Mouse (Mus musculus): Measurements from ENCODE around the gene Dnm1. TPM values are rescaled to one million over a fixed set of nuclear protein-coding genes. Genes with fewer than 3 reads are reported as not detected.
"Not testable (repeated sequence)": the region's sequence is repeated elsewhere in the genome, so short reads cannot be mapped to it uniquely, and the experiment has no call there.

The Dnm1 gene
- polyA plus RNA-seq, 1 experiment from 2014 or later = 2.4 TPM

GRCm38 (mm10) chr2:32381141-32381774, 28.1 kb upstream of the Dnm1 start:
- H3K36me3 ChIP-seq = peaks cover 35% of the 10 kb centered on the region
- WGBS (ENCODE audit: insufficient replicate concordance) = 2% methylated on average over 27 of the region's 27 CpGs
- ATAC-seq = peak; percentile 37

GRCm38 (mm10) chr2:32380001-32380500, 26.9 kb upstream of the Dnm1 start:
- H3K4me3 ChIP-seq = no peak overlapping the region
- H3K27ac ChIP-seq = no peak overlapping the region
- no peak for ATAC-seq
- peaks cover 47% of the 10 kb centered on the region for H3K36me3 ChIP-seq
- no peaks in the 10 kb centered on the region for H3K9me3 ChIP-seq (replicated peaks)
- peak overlapping the region; percentile 20; the same call in 1 of the 2 replicates for H3K9ac ChIP-seq
- peak overlapping the region; percentile 89 for H3K4me2 ChIP-seq
- WGBS (ENCODE audit: insufficient replicate concordance) = 82% methylated on average over 7 of the region's 7 CpGs
- peaks cover 26% of the 10 kb centered on the region for H3K4me1 ChIP-seq
- H3K27me3 ChIP-seq (replicated peaks) = peaks cover 35% of the 10 kb centered on the region

More at GRCm38 (mm10) chr2:32381141-32381774, 28.1 kb upstream of the Dnm1 start:
- peak overlapping the region; percentile 89 for H3K4me2 ChIP-seq
- H3K4me1 ChIP-seq = peaks cover 26% of the 10 kb centered on the region
- H3K27me3 ChIP-seq (replicated peaks) = peaks cover 46% of the 10 kb centered on the region
- H3K4me3 ChIP-seq = peak overlapping the region; percentile 68
- H3K9me3 ChIP-seq (replicated peaks) = no peaks in the 10 kb centered on the region
- peak overlapping the region; percentile 69 for H3K27ac ChIP-seq
- peak overlapping the region; percentile 80 for H3K9ac ChIP-seq

- no peak overlapping the region for H3K4me2 ChIP-seq
- H3K27ac ChIP-seq = no peak overlapping the region
- H3K36me3 ChIP-seq = peaks cover 77% of the 10 kb centered on the region
- WGBS (ENCODE audit: insufficient replicate concordance) = 84% methylated on average over 10 of the region's 10 CpGs
- no peak overlapping the region for H3K4me3 ChIP-seq
- H3K27me3 ChIP-seq (replicated peaks) = peaks cover 6% of the 10 kb centered on the region; the same call in 1 of the 2 replicates
- H3K9me3 ChIP-seq (replicated peaks) = no peaks in the 10 kb centered on the region
- no peak overlapping the region for H3K9ac ChIP-seq
- no peak for ATAC-seq
- H3K4me1 ChIP-seq = peaks cover 19% of the 10 kb centered on the region
Observed at GRCm38 (mm10) chr2:32376963-32377362, 23.8 kb upstream of the Dnm1 start.

GRCm38 (mm10) chr2:32375317-32375940, 22.3 kb upstream of the Dnm1 start:
- Histone ChIP-seq H3K36me3 (peaks cover 92% of the 10 kb centered on the region), H3K9ac (no peak overlapping the region), H3K27me3 (replicated peaks) (peaks cover 5% of the 10 kb centered on the region; the same call in 1 of the 2 replicates), H3K9me3 (replicated peaks) (no peaks in the 10 kb centered on the region), H3K27ac (no peak overlapping the region), H3K4me2 (no peak overlapping the region), H3K4me1 (peaks cover 5% of the 10 kb centered on the region), H3K4me3 (no peak overlapping the region)
- ATAC-seq = no peak
- 83% methylated on average over 13 of the region's 13 CpGs for WGBS (ENCODE audit: insufficient replicate concordance)

- Histone ChIP-seq H3K27me3 (replicated peaks) (no peaks in the 10 kb centered on the region), H3K9ac (no peak overlapping the region), H3K4me2 (no peak overlapping the region), H3K27ac (no peak overlapping the region), H3K4me1 (no peaks in the 10 kb centered on the region), H3K36me3 (peaks cover 99% of the 10 kb centered on the region), H3K4me3 (no peak overlapping the region), H3K9me3 (replicated peaks) (no peaks in the 10 kb centered on the region)
- WGBS (ENCODE audit: insufficient replicate concordance) = 86% methylated on average over 10 of the region's 10 CpGs
- ATAC-seq = no peak
Observed at GRCm38 (mm10) chr2:32374191-32374590, 21.1 kb upstream of the Dnm1 start.

- Histone ChIP-seq H3K9ac (no peak overlapping the region), H3K4me1 (peaks cover 20% of the 10 kb centered on the region), H3K9me3 (replicated peaks) (no peaks in the 10 kb centered on the region), H3K4me3 (no peak overlapping the region), H3K27me3 (replicated peaks) (no peaks in the 10 kb centered on the region), H3K36me3 (peaks cover 79% of the 10 kb centered on the region), H3K27ac (no peak overlapping the region), H3K4me2 (no peak overlapping the region)
- ATAC-seq = no peak
- WGBS (ENCODE audit: insufficient replicate concordance) = 82% methylated on average over 5 of the region's 5 CpGs
Observed at GRCm38 (mm10) chr2:32367315-32367714, 14.2 kb upstream of the Dnm1 start.

- H3K4me2 ChIP-seq = peak overlapping the region; percentile 93
- no peaks in the 10 kb centered on the region for H3K9me3 ChIP-seq (replicated peaks)
- H3K27me3 ChIP-seq (replicated peaks) = no peaks in the 10 kb centered on the region
- no peak for ATAC-seq
- peak overlapping the region; percentile 78 for H3K4me3 ChIP-seq
- H3K9ac ChIP-seq = peak overlapping the region; percentile 85
- H3K36me3 ChIP-seq = peaks cover 47% of the 10 kb centered on the region
- peaks cover 33% of the 10 kb centered on the region for H3K4me1 ChIP-seq
- WGBS (ENCODE audit: insufficient replicate concordance) = 57% methylated on average over 8 of the region's 8 CpGs
- H3K27ac ChIP-seq = peak overlapping the region; percentile 93
Observed at GRCm38 (mm10) chr2:32364121-32364520, 11.0 kb upstream of the Dnm1 start.

GRCm38 (mm10) chr2:32363376-32364106, 10.4 kb upstream of the Dnm1 start:
- H3K4me1 ChIP-seq = peaks cover 33% of the 10 kb centered on the region
- ATAC-seq = peak; percentile 50

GRCm38 (mm10) chr2:32362817-32363340, 9.7 kb upstream of the Dnm1 start:
- Histone ChIP-seq H3K4me3 (peak overlapping the region; percentile 78), H3K4me2 (peak overlapping the region; percentile 93), H3K9ac (peak overlapping the region; percentile 85), H3K27ac (peak overlapping the region; percentile 93), H3K4me1 (peaks cover 33% of the 10 kb centered on the region), H3K9me3 (replicated peaks) (no peaks in the 10 kb centered on the region), H3K27me3 (replicated peaks) (0 out of 2 replicates have a peak, but pooled peaks cover 4% of the 10 kb centered on the region), H3K36me3 (peaks cover 36% of the 10 kb centered on the region)
- peak; percentile 73 for ATAC-seq
- WGBS (ENCODE audit: insufficient replicate concordance) = under 1% methylated on average over 53 of the region's 53 CpGs

More at GRCm38 (mm10) chr2:32363376-32364106, 10.4 kb upstream of the Dnm1 start:
- Histone ChIP-seq H3K4me2 (peak overlapping the region; percentile 93), H3K4me3 (peak overlapping the region; percentile 78), H3K9ac (peak overlapping the region; percentile 85), H3K27me3 (replicated peaks) (no peaks in the 10 kb centered on the region), H3K36me3 (peaks cover 42% of the 10 kb centered on the region), H3K27ac (peak overlapping the region; percentile 93), H3K9me3 (replicated peaks) (no peaks in the 10 kb centered on the region)
- 10% methylated on average over 19 of the region's 19 CpGs for WGBS (ENCODE audit: insufficient replicate concordance)

- Histone ChIP-seq H3K4me1 (peaks cover 33% of the 10 kb centered on the region), H3K36me3 (peaks cover 30% of the 10 kb centered on the region)
Observed at GRCm38 (mm10) chr2:32362274-32362673, 9.1 kb upstream of the Dnm1 start.

GRCm38 (mm10) chr2:32361437-32361836, 8.3 kb upstream of the Dnm1 start:
- Histone ChIP-seq H3K9ac (peak overlapping the region; percentile 72), H3K9me3 (replicated peaks) (no peaks in the 10 kb centered on the region), H3K4me1 (peaks cover 33% of the 10 kb centered on the region), H3K4me3 (peak overlapping the region; percentile 69), H3K27me3 (replicated peaks) (0 out of 2 replicates have a peak, but pooled peaks cover 4% of the 10 kb centered on the region), H3K27ac (peak overlapping the region; percentile 81), H3K4me2 (peak overlapping the region; percentile 93), H3K36me3 (peaks cover 23% of the 10 kb centered on the region)
- under 1% methylated on average over 24 of the region's 24 CpGs for WGBS (ENCODE audit: insufficient replicate concordance)
- ATAC-seq = peak; percentile 82

More at GRCm38 (mm10) chr2:32362274-32362673, 9.1 kb upstream of the Dnm1 start:
- H3K27ac ChIP-seq = peak overlapping the region; percentile 93
- ATAC-seq; H3K9me3 ChIP-seq (replicated peaks); H3K27me3 ChIP-seq (replicated peaks): not testable (repeated sequence)
- H3K4me2 ChIP-seq = peak overlapping the region; percentile 93
- peak overlapping the region; percentile 85 for H3K9ac ChIP-seq
- WGBS (ENCODE audit: insufficient replicate concordance) = 23% methylated on average over 5 of the region's 5 CpGs
- H3K4me3 ChIP-seq = peak overlapping the region; percentile 78
